Mouse (Mus musculus) MEL (cell line): ENCODE results near the gene Fam209.

Experiments
- CTCF ChIP-seq, 3 experiments: IDR thresholded peaks in 2 of 3; conservative IDR thresholded peaks in 1 of 3; 2 replicates each; pipeline ENCODE4 v1.5.1; 2011 to 2012; ENCODE audit warnings: low read length in 3 of 3, low read depth in 2 of 3, mild to moderate bottlenecking in 2 of 3, improper control_type of control experiment in 1 of 3, inconsistent platforms in 1 of 3, mixed read lengths in 1 of 3, moderate library complexity in 1 of 3; ENCODE audit not compliant: control insufficient read depth in 1 of 3, insufficient read depth in 1 of 3, poor library complexity in 1 of 3, severe bottlenecking in 1 of 3
- HCFC1 ChIP-seq: IDR thresholded peaks from 2 replicates; pipeline ENCODE4 v1.6.1; 2012; ENCODE audit warnings: low read depth, mild to moderate bottlenecking, inconsistent platforms, low read length, improper control_type of control experiment, moderate library complexity
- MAFK ChIP-seq: IDR thresholded peaks from 2 replicates; pipeline ENCODE4 v1.6.1; 2011; ENCODE audit warnings: low read depth, mild to moderate bottlenecking, low read length, improper control_type of control experiment, borderline replicate concordance
- MEF2A ChIP-seq: IDR thresholded peaks from 2 replicates; pipeline ENCODE4 v1.6.1; 2014; ENCODE audit warnings: low read depth, mild to moderate bottlenecking, inconsistent platforms, low read length, improper control_type of control experiment; ENCODE audit not compliant: poor library complexity, insufficient replicate concordance, severe bottlenecking; ENCODE audit errors: extremely low read depth
- POLR2A ChIP-seq, 2 experiments: IDR thresholded peaks; 2 replicates each; pipeline ENCODE4 v1.6.1; 2011 to 2012; ENCODE audit warnings: low read length in 2 of 2, mild to moderate bottlenecking in 2 of 2, control low read depth in 1 of 2, improper control_type of control experiment in 1 of 2, low read depth in 1 of 2, moderate library complexity in 1 of 2; ENCODE audit not compliant: control insufficient read depth in 1 of 2, insufficient read depth in 1 of 2, poor library complexity in 1 of 2
- TAL1 ChIP-seq: IDR thresholded peaks from 2 replicates; pipeline ENCODE4 v1.6.1; 2012; ENCODE audit warnings: mild to moderate bottlenecking, inconsistent platforms, low read length, moderate library complexity, mixed read lengths
- UBTF ChIP-seq: IDR thresholded peaks from 2 replicates; pipeline ENCODE4 v1.6.1; 2012; ENCODE audit warnings: low read depth, mild to moderate bottlenecking, inconsistent platforms, low read length, improper control_type of control experiment, moderate library complexity, borderline replicate concordance; ENCODE audit not compliant: insufficient read depth
- USF1 ChIP-seq: IDR thresholded peaks from 2 replicates; pipeline ENCODE4 v1.6.1; 2014; ENCODE audit warnings: low read depth, mild to moderate bottlenecking, inconsistent platforms, low read length, improper control_type of control experiment, moderate library complexity
- ZC3H11A ChIP-seq: IDR thresholded peaks from 2 replicates; pipeline ENCODE4 v1.6.1; 2012; ENCODE audit warnings: low read depth, mild to moderate bottlenecking, inconsistent platforms, low read length, improper control_type of control experiment
- ZKSCAN1 ChIP-seq: IDR thresholded peaks from 2 replicates; pipeline ENCODE4 v1.6.1; 2012; ENCODE audit warnings: low read depth, mild to moderate bottlenecking, inconsistent platforms, low read length, improper control_type of control experiment, moderate library complexity
- ZNF384 ChIP-seq: IDR thresholded peaks from 2 replicates; pipeline ENCODE4 v1.6.1; 2012; ENCODE audit warnings: low read depth, mild to moderate bottlenecking, inconsistent platforms, low read length, improper control_type of control experiment

- TF ChIP-seq CTCF (IDR thresholded peaks at IDR 0.05 in 2 of 3, conservative IDR thresholded peaks at IDR 0.05 in 1 of 3; ENCODE audit: control insufficient read depth in 1 of 3, insufficient read depth in 1 of 3, low read depth in 2 of 3, low read length in 3 of 3, poor library complexity in 1 of 3, severe bottlenecking in 1 of 3): no peak
- TF ChIP-seq MEF2A: no peak
- no peak for TF ChIP-seq POLR2A (IDR thresholded peaks at IDR 0.05; ENCODE audit: control insufficient read depth in 1 of 2, insufficient read depth in 1 of 2, low read depth in 1 of 2, low read length in 2 of 2, poor library complexity in 1 of 2)
- TF ChIP-seq ZNF384: no peak
- TF ChIP-seq UBTF: no peak
- no peak for TF ChIP-seq TAL1
- no peak for TF ChIP-seq ZKSCAN1
- no peak for TF ChIP-seq MAFK
- no peak for TF ChIP-seq ZC3H11A
- no peak for TF ChIP-seq USF1
- TF ChIP-seq HCFC1: no peak
These were observed 8.0 kb downstream of the Fam209 start for GRCm38 (mm10) chr2:172480296-172480695.
